Mouse (Mus musculus): Measurements from ENCODE around the gene Plau.

The Plau gene

DNA sequence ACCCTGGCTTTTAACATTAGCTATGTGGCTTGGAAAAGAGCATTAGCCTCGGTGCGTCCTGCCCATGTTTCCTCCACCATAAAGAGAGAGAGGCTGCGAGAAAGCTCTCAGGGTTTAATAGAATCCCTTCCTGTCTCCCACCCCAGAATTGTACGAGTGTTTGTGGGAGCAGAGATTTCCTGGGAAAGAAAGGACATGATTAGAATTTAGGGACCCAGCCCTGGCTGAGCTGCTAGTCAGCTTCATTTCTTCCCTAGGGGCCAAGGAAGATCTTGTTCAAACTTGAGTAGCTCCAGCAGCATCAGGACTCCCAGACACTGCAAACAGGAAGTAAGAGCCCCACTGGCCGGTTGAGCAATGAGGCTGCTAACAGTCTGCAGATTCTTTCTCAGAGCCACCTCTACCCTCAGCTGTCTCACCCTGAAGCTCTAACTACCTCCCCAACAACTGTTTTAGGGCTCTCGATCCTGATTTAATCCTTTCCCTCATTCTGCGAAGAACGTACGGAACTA, 9.2 kb downstream of the Plau start:
- DNase-seq: peak; percentile 72

DNA sequence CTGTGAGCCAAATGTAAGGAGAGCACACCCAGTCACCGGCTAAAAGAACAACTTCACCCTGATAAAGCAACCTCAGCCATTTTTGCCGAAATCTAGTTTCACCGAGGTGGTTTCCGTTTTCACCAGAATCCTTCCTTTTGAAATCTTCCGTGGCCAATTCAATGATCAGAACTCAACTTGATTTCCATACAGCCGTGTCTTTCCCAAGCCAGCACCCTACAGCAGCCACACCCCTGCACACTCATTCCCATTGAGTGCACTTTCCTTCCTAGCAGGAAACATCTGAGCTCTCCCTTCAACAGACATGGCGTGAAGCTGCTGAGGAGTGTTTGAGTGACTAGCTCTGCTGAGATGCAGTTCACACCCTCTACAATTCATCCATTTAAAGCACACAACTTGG, 9.8 kb downstream of the Plau start:
- no peak for DNase-seq

DNA sequence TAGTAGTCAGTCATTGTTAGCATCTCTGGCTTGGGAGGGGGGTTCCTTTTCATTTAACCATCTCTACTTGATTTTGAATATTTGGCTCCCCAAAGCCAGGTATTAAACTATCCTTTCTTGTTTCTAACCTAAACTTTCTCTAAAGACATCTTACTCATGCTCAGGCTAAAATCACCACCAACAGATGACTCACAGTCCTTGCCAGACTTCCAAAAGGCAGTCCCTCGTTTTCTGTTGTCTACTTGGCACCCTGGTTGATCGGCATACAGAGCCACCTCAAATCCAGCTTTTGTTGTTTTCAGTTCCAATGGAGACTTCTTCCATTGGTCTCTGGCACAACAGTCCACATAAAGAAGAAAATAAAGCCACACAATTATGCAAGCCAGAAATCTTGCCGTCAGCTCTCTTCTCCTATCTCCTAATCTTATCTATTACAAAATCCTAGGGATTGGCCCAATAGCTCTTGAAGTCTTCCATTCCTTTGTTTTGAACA, 11.2 kb downstream of the Plau start:
- DNase-seq: no peak

DNA sequence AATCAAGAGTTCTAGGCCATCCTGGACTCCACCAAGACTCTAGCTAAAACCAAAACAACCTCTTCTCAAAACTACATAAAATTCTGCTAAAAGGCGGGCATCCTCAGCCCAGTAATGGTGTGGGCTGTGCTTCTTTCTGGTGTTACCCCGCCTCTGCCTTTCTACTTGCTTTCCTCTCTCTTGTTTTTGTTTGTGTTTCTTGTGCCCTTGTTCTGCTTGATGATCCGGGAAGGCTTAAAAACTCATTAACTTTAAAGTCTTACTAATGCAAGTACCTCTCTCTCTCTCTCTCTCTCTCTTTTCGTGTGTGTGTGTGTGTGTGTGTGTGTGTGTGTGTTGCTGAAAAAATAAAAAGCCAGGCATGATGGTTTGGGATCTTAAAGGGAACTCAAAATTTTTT, 13.3 kb downstream of the Plau start:
- DNase-seq: no peak

DNA sequence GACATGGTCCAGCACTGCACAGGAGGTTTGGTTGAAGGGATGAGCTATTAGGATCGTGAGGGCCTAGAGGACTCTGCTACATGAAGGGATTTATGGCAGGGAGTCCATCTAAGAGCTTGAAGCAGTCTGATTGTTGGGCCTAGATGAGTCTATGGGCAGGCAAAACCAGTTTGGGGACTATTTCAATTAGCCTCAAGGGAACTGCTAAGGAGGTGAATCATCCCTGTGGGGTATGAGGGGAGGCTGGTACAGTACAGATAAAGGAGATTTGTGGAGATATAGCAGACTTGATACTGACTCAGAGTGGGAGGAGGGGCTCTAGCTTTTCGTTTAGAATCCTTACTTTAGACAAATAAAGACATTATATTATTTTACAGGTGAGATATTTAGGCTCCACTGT, 14.0 kb downstream of the Plau start:
- no peak for DNase-seq

DNA sequence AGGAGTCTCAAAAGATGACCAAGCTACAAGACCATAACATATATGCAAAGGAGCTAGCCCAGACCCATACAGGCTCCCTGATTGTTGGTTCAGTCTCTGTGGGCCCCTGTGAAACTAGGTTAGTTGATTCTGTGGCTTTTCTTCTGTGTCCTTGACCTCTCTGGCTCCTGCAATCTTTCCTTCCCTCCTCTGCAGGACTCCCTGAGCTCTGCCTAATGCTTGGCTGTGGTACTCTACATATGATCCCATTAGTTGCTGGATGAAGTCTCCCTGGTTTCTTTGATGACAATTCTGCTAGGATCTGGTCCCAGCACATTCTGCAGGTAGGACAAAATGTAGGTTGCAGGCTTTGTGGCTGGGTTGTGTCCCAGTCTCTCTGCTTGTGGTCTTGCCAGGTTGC, 15.3 kb downstream of the Plau start:
- DNase-seq: no peak

DNA sequence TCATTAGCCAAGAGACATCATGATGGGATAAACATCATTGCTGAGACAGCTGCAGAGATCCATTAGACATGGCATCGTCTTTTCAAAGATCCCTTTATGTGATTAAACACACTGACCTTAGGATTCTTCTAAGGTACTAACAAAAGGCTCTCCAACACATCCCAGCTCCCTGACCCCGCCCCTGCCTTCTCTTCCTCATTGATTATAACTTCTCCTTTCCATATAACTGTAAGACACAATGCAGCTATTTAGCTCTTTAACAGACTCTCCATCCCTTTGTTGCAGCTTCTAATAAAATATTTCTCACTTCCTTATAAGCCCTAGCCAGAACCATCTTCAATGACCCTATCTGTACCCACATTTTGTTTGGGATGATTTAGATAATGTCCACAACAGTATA, 24.7 kb downstream of the Plau start:
- no peak for DNase-seq

DNA sequence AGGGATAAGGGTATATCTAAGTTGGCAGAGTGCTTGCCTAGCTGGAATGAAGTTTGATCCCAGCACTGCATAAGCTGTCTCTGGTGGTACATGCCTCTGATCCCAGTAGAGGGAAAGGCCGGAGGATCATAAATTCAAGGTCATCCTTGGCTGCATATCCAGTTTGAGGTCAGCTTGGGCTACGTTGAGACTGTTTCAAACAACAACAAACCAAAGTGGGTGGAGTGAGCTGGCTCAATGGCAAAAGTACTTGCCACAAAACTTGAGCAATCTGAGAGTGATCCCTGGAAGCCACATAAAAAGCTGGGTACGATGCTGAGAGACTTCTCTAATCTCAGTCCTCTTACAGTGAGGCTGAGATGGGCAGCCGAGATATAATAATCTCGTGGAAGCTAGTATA, 25.1 kb downstream of the Plau start:
- no peak for DNase-seq

DNA sequence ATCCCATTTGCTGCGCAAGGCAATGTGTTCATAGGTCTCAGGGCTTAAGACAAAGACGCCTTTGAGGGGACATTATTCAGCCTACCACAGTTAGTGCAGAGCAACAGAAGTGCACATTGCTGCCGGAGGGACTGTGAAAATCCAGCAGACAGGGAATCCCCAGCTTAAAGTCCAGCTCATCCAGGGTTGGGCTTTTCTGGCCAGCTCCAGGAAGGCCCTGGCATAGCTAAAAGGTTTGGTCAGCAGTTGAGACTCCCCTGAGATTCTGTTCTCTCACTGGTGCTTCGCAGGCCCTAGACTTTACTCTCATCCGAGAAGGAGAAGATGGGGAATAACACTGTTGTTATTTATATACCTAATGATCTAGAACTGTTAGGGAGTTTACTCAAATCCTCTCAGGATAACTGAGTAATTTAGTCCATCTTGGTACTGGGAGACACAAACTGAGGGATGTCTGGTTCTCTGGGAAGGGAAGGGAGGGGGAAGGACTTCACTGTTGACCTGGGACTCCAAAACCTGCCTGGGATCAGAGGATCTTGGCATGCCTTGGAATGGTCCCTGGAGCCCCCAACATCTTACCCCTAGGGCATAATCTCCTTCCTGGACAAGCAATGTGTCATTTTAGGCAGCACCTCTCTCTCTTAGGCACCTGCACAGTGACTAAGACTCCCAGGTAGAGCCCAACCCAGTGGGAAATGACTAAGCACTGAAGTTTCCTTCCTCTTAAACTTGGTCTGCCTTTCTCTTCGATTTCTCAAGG, 27.0 kb downstream of the Plau start:
- DNase-seq: no peak

DNA sequence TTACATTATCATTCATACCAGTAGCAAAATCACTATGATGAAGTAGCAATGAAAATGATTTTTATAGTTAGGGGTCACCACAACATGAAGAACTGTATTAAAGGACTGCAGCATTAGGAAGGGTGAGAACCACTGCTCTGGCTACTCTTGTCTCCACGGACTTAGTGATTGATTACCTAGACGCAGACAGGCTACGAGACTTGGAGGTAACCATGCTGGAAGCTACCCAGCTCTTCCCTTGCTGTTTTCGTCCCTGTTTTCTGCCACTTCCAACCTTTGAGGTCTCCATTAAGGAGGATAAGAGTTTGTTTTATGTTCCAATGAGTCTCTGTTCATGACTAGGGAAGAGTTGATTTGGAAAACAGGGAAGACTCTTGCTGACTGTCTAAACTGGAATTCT, 27.7 kb downstream of the Plau start:
- DNase-seq: no peak

DNA sequence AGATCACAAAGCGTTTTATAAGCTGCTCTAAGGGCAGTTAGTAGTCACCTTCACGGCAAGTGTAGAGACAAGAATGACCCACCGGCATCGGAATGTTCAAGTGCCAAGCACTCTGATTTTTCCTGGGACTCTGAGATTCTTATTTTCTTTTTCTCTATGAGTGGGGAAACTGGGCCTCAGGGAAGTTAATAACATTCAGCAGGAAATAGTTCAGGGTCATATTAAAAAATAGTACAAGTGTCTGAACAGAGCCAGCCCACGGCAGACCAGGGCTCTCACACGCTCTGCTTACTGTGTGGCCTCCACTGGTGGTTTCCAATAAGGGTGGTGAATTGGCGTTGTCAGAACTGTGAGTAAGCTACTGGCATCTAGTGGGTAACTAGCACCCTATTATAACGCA, 29.1 kb downstream of the Plau start:
- DNase-seq: no peak

DNA sequence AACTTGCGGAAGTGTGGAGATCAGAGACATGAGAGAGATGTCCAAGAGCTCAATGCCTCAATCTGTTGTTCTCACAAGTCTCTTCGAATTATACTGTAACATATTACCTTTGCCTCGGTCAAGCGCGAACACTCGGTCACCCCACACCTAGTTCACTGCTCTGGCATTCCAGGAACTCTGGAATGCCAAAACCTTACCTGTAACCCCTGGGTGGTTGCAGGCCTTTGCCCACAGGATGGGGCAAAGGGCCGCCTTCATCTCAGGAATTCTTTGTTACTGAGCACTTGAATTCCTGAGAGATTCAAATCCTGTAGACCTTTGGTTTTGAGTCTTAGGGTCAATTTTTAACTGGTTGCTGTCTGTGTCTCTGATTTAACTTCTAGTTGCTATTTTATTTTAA, 29.9 kb downstream of the Plau start:
- DNase-seq: no peak

DNA sequence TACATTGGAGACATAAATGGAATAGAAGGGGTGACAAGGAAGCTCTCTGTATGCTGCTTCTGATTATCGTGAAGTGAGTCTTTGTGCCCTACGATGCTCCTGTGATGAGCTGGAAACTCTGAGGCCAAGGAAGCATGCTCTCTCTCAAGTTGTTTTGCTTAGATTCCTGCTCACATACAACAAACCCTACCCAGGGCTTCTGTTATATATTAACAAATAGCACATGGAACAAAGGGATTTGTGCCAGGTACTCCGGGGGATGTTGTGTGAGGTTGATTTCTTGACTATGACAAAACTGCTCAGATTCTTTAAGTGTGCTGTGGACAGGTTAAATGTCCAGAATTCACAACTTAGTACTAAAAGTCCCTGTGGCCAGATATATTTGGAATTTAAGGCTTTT, 33.6 kb downstream of the Plau start:
- DNase-seq: no peak

DNA sequence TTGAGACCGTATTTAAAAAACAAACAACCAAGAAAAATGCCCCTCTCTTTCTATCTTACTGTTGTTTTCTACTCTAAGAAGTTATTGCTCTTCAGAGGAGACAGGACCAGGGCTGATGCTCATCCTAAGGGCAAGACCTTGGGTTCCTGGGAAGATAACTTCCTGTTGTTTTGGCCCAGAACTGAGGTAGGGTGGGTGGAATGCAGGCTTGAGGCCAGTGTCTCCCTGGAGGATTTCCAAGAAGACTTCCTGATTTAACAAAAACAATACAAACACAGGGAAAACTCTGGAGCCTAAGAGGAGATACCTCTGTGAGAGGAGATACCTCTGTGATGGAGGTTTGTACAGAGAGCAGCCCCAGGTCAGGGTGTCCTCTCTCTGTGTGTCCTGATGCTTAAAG, 35.0 kb downstream of the Plau start:
- DNase-seq: no peak

DNA sequence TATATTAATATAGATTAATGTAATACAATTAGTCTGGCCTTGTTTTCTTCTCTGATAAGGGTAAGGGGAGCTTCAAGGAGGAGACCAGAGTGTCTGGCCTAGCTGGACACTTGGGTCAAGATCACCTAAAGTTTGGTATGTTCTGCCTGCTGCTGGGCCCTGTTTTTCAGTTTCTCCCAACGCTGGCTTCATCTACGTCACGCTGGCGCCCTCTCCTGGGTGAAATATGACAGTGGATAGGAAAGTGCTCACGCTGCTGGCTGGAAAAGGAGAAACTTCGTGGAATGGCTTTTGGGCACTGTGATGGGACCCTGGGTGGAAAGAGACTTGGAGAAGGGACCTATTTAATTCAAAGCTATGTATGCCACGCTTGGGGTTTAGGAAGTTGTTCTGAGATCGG, 36.8 kb downstream of the Plau start:
- DNase-seq: peak; percentile 74

DNA sequence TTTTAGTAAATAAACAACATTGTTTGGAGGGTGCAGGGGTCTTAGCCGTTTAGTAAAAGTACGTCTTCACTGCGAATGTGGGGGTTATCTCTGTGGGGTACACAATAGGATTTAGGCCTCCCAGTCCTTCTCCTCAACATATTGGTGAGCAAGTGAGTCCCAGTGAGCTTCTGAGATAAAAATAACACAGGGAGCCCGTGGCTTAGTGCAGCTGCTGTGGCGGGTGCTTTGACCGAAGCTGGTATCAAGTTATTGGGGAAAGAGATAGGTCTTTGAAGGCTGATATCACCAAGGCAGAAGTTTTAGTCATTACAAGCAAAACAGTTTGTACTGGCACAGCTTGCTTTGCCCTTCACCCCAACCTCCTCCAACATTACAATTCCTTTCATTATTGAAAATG, 37.5 kb downstream of the Plau start:
- no peak for DNase-seq

DNA sequence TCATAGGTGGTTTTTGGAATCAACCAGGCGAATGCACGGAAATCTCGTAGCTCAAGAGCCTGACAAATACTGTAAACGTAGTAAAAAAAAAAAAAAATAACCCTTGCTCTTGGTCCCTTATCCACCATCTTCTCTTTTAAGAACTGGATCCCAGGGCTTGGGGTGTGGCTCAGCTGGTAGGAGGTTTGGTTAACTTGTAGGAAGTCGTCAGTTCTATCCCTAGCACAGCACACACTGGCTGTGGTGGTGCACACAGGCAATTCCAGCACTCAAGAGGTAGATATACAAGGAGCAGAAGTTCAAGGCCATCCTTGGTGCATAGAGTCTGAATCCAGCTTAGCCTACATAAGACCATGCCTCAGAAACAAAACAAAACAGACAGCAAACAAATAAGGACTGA, 48.2 kb downstream of the Plau start:
- DNase-seq: no peak

DNA sequence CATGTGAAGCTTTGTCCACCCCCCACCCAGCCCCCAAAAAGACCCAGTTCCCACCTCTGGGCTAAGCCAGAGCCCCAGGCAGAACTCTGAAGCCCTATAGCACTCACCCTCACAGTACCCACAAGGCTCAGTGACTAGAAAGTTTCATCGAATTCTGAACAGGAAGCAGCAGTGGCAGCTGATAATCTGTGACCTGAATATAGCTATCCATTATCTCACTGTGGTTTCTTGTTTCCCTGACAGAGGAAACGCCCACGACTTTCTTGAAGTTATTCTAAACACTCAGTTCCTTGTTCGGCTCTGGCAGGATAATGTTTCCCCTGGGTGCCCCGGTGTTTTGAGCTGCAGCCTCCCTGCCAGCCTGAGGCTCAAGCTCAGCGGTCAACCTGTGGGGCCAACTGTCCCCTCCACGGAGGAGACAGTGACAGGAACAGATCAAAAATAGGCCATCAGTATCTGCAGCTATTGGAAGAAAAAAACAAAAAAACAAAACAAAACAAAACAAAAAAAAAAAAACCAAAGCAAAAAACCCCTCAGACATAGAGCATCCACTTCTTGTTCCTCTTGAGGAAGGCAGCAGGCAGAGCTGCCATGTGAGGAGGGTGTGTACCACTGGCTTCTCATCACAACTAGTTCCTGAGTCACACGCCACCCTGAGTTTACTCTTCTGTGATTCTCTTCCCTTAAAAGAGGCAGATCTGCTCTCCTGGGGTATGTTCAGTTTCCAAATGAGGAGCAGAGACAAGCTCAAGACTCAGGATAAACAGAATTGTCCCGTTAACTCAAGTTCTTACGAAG, 48.8 kb downstream of the Plau start:
- peak; percentile 60 for DNase-seq

DNA sequence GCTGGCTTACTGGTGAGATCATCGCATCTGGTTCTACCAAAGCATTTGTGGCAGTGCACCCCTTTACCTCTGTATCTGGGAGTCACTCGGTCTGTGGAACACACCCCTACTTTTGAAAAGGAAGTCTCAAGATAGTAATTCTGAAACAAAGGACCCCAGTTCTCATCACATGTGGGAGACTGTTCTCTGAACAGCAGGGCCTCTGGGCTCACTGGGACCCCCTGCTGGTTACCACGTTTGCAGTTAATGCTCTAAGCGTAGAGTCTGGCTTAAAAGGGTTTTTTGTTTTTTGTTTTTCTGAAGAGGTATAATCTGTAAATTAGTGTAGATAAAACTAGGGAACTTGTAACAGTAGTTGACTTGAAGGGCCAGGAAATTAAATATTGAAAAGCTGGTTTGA, 49.8 kb downstream of the Plau start:
- DNase-seq: peak; percentile 36

DNA sequence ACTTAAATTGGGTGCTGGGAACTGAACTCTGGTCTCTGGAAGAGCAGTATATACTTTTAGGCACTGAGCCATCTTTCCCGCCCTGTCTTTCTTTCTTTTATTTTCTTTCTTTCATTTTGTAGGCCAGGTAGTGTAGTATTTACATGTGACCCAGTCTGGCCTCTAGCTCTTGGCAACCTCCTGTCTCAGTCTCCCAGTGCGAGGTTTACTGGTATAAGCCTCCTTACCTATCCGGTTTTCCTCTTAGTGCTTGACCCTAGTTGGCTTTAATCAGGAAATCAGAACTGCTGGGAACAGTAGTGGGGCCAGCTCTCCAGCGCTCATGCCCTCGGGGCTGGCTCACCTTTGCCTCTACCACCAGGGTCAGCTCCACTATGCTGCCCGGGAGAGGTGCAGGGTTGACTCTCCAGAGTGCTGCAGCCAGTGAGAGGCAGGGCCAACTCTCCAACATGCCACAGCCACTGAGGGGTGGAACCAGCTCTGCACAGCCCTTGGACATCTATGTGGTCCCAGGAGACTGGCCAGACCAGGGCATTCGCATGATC, 51.2 kb downstream of the Plau start:
- DNase-seq: no peak

DNA sequence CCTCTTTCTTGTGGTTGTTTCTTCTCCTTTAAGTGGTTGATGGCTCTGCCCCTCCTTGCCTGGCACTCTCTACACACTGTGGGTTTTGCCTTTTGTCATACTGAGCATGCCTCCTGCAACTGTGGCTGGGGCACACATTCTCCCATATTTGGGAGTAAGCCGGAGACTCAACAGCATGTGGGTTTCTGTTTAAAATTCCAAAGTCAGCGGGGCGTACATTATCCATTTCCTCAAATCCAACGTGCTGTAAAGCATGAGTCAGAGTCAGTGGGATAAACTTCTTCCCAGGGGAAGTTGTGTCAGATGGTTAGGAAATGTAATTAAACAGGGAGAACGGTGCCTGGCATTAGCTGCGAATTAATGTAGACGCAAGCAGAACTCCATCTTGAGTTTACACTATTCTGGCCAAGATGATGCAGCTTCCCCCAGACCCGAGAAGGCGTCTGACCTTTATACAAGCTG, 55.5 kb downstream of the Plau start:
- peak; percentile 64 for DNase-seq

All from layer of hippocampus, adult 9-11 months (tissue).